Mouse (Mus musculus): Measurements from ENCODE around the gene 4933406M09Rik. TPM values are rescaled to one million over a fixed set of nuclear protein-coding genes. Genes with fewer than 3 reads are reported as not detected.

Gene 4933406M09Rik
- total and polyA plus RNA-seq, 3 experiments, result not detected

DNA sequence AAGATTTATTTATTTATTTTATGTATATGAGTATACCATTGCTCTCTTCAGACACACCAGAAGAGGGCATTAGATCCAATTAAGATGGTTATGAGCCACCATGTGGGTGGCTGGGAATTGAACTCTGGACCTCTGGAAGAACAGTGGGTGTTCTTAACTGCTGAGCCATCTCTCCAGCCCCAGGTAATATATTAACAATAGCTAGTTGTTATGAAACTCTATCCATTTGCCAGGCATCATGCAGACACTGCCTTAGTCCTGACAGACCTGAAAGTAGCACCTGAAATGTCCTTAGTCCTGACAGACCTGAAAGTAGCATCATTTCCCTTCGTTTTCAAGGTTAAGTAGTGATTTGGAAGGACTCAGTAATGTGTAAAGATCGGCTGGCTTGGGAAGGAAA is 28.3 kb downstream of the 4933406M09Rik start:
- no peak for DNase-seq (ENCODE audit: extremely low read depth)
- Histone ChIP-seq H3K4me3 (replicated peaks in 1 of 3; ENCODE audit: low read depth in 2 of 3, low read length in 2 of 3, poor library complexity in 1 of 3) (no peak overlapping the region), H3K27me3 (replicated peaks) (no peaks in the 10 kb centered on the region), H3K9ac (ENCODE audit: insufficient read depth, low read depth) (no peak overlapping the region), H3K27ac (ENCODE audit: insufficient read depth, low read depth) (no peak overlapping the region), H3K4me1 (ENCODE audit: control insufficient read depth in 1 of 2, insufficient read depth in 2 of 2) (peaks cover 8 to 36% of the 10 kb centered on the region in 2 experiments), H3K9me3 (replicated peaks; ENCODE audit: low read length) (no peaks in the 10 kb centered on the region), H3K79me2 (replicated peaks; ENCODE audit: control insufficient read depth, extremely low read depth, insufficient read depth, poor library complexity, severe bottlenecking) (peaks cover 29% of the 10 kb centered on the region), H3K4me2 (ENCODE audit: insufficient read depth, low read depth, poor library complexity, severe bottlenecking) (no peak overlapping the region), H3K36me3 (replicated peaks in 1 of 2; ENCODE audit: control insufficient read depth in 1 of 2, insufficient read depth in 1 of 2, low read length in 1 of 2) (peaks cover 25 to 50% of the 10 kb centered on the region in 2 experiments)
- in situ Hi-C loops (cut with MboI; ENCODE audit: low pct_ligation_motif_present, low pct_unique_long_range_greater_than_20kb, low sequenced_read_pairs), result no loop called here
- TF ChIP-seq TBP (conservative IDR thresholded peaks at IDR 0.05; ENCODE audit: low read depth, low read length) (0 out of 2 replicates have a peak, but pooled peaks have one; percentile 21), UBTF (IDR thresholded peaks at IDR 0.05; ENCODE audit: low read depth, low read length) (no peak)
- dilution Hi-C loops (cut with MboI; ENCODE audit: extremely low pct_ligation_motif_present, extremely low pct_unique_long_range_greater_than_20kb, low sequenced_read_pairs), result no loop called here

- Histone ChIP-seq H3K4me1 (ENCODE audit: control insufficient read depth in 1 of 2, insufficient read depth in 2 of 2) (peaks cover 8 to 41% of the 10 kb centered on the region in 2 experiments), H3K9me3 (replicated peaks; ENCODE audit: low read length) (no peaks in the 10 kb centered on the region), H3K4me2 (ENCODE audit: insufficient read depth, low read depth, poor library complexity, severe bottlenecking) (peak overlapping the region; percentile 58), H3K4me3 (replicated peaks in 1 of 3; ENCODE audit: low read depth in 2 of 3, low read length in 2 of 3, poor library complexity in 1 of 3) (peak overlapping the region; percentile 38 to 93 (median 84)), H3K27ac (ENCODE audit: insufficient read depth, low read depth) (no peak overlapping the region), H3K27me3 (replicated peaks) (no peaks in the 10 kb centered on the region), H3K79me2 (replicated peaks; ENCODE audit: control insufficient read depth, extremely low read depth, insufficient read depth, poor library complexity, severe bottlenecking) (peaks cover 32% of the 10 kb centered on the region), H3K36me3 (replicated peaks in 1 of 2; ENCODE audit: control insufficient read depth in 1 of 2, insufficient read depth in 1 of 2, low read length in 1 of 2) (peaks cover 19 to 48% of the 10 kb centered on the region in 2 experiments), H3K9ac (ENCODE audit: insufficient read depth, low read depth) (peak overlapping the region; percentile 58)
- no peak for TF ChIP-seq POLR2A (IDR thresholded peaks at IDR 0.05; ENCODE audit: low read depth, low read length)
- TF ChIP-seq PAX5 (IDR thresholded peaks at IDR 0.05; ENCODE audit: low read length), result no peak
- TF ChIP-seq UBTF (IDR thresholded peaks at IDR 0.05; ENCODE audit: low read depth, low read length), result no peak
- dilution Hi-C loops (cut with MboI; ENCODE audit: extremely low pct_ligation_motif_present, extremely low pct_unique_long_range_greater_than_20kb, low sequenced_read_pairs) (no loop called here), in situ Hi-C loops (cut with MboI; ENCODE audit: low pct_ligation_motif_present, low pct_unique_long_range_greater_than_20kb, low sequenced_read_pairs) (no loop called here)
- no peak for DNase-seq (ENCODE audit: extremely low read depth)
Observed at GRCm38 (mm10) chr1:134414501-134415167, 28.9 kb downstream of the 4933406M09Rik start.

DNA sequence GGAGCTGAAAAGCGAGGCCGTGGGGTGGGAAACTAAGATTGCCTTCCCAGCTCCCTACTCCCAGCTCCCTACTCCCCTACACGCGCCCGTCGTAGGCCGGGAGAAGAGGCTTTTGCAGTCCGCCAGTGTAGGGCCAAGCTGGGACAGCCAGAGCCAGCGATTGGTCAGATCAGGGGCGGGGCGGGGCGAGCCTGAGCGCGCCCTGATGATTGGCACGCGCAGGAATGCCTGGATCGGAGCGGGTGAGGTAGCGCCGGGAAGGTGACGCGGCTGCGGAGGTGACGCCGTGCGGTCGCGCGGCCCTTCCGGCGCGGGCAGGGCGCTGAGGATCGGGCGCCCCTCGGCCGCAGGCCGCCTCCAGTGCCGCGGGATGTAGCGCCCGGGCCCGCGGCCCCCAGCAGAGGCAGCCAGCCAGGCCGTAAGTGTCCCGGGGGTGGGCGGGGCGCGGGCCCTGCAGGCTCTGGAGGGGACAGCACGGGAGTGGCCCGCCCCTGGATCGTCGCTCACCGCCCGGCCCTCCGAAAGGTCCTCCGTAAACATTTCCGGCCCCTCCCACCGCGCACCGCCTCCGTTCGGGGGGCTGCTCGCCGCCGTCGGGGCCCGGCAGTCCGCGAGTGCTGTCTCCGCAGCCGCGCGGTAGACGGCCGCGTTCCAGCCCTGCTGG is 29.6 kb downstream of the 4933406M09Rik start, which contains the start of gene Adipor1:
TSS of gene Adipor1 (plus strand) at position 211 of the 664 bp plus-strand sequence.
- dilution Hi-C loops (cut with MboI; ENCODE audit: extremely low pct_ligation_motif_present, extremely low pct_unique_long_range_greater_than_20kb, low sequenced_read_pairs), result no loop called here
- Histone ChIP-seq H3K4me1 (ENCODE audit: control insufficient read depth in 1 of 2, insufficient read depth in 2 of 2) (peaks cover 8 to 46% of the 10 kb centered on the region in 2 experiments), H3K27me3 (replicated peaks) (no peaks in the 10 kb centered on the region), H3K9ac (ENCODE audit: insufficient read depth, low read depth) (peak within 1 kb of the TSS; percentile 80), H3K4me2 (ENCODE audit: insufficient read depth, low read depth, poor library complexity, severe bottlenecking) (peak within 1 kb of the TSS; percentile 77), H3K36me3 (replicated peaks in 1 of 2; ENCODE audit: control insufficient read depth in 1 of 2, insufficient read depth in 1 of 2, low read length in 1 of 2) (peaks cover 15 to 48% of the 10 kb centered on the region in 2 experiments), H3K79me2 (replicated peaks; ENCODE audit: control insufficient read depth, extremely low read depth, insufficient read depth, poor library complexity, severe bottlenecking) (peaks cover 39% of the 10 kb centered on the region), H3K4me3 (replicated peaks in 1 of 3; ENCODE audit: low read depth in 2 of 3, low read length in 2 of 3, poor library complexity in 1 of 3) (peak within 1 kb of the TSS; percentile 84 to 93 (median 88)), H3K9me3 (replicated peaks; ENCODE audit: low read length) (no peaks in the 10 kb centered on the region), H3K27ac (ENCODE audit: insufficient read depth, low read depth) (no peak within 1 kb of the TSS)
- DNase-seq (ENCODE audit: extremely low read depth), result peak; percentile 91
- in situ Hi-C loops (cut with MboI; ENCODE audit: low pct_ligation_motif_present, low pct_unique_long_range_greater_than_20kb, low sequenced_read_pairs), result no loop called here
- TF ChIP-seq ZKSCAN1 (IDR thresholded peaks at IDR 0.05; ENCODE audit: borderline replicate concordance, low read depth, low read length) (no peak), SMC3 (IDR thresholded peaks at IDR 0.05; ENCODE audit: low read depth, low read length) (no peak), MAX (IDR thresholded peaks at IDR 0.05; ENCODE audit: low read length) (peak; percentile 83), MAFK (IDR thresholded peaks at IDR 0.05; ENCODE audit: insufficient replicate concordance, low read length) (no peak), RCOR1 (conservative IDR thresholded peaks at IDR 0.05; ENCODE audit: low read depth, low read length) (0 out of 2 replicates have a peak, but pooled peaks have one; percentile 46), MYC (IDR thresholded peaks at IDR 0.05; ENCODE audit: low read depth, low read length) (0 out of 2 replicates have a peak, but pooled peaks have one; percentile 26), ZC3H11A (IDR thresholded peaks at IDR 0.05; ENCODE audit: low read depth, low read length) (no peak), TBP (conservative IDR thresholded peaks at IDR 0.05; ENCODE audit: low read depth, low read length) (peak; percentile 56; the same call in 1 of the 2 replicates), SIN3A (IDR thresholded peaks at IDR 0.05; ENCODE audit: low read length) (peak; percentile 68), RAD21 (IDR thresholded peaks at IDR 0.05; ENCODE audit: low read depth, low read length) (no peak), POLR2A (IDR thresholded peaks at IDR 0.05; ENCODE audit: low read depth, low read length) (peak; percentile 89), POLR2AphosphoS2 (IDR thresholded peaks at IDR 0.05; ENCODE audit: low read depth, low read length) (0 out of 2 replicates have a peak, but pooled peaks have one; percentile 75), IRF4 (IDR thresholded peaks at IDR 0.05; ENCODE audit: low read depth, low read length) (peak; percentile 58; the same call in 1 of the 2 replicates), NRF1 (IDR thresholded peaks at IDR 0.05; ENCODE audit: low read depth, low read length) (peak; percentile 70), TCF12 (IDR thresholded peaks at IDR 0.05; ENCODE audit: low read depth, low read length) (peak; percentile 77), UBTF (IDR thresholded peaks at IDR 0.05; ENCODE audit: low read depth, low read length) (0 out of 2 replicates have a peak, but pooled peaks have one; percentile 29), ETS1 (conservative IDR thresholded peaks at IDR 0.05; ENCODE audit: low read depth, low read length) (0 out of 2 replicates have a peak, but pooled peaks have one; percentile 22), CHD2 (IDR thresholded peaks at IDR 0.05; ENCODE audit: low read length) (peak; percentile 63), JUN (IDR thresholded peaks at IDR 0.05; ENCODE audit: insufficient read depth, low read depth, low read length) (no peak), EP300 (IDR thresholded peaks at IDR 0.05; ENCODE audit: low read length) (no peak), ZNF384 (IDR thresholded peaks at IDR 0.05; ENCODE audit: low read depth, low read length) (no peak)
